Mouse (Mus musculus): ENCODE data around the gene 1700067K01Rik. TPM values are rescaled to one million over a fixed set of nuclear protein-coding genes. Genes with fewer than 3 reads are reported as not detected.
A peak's percentile ranks its signal among the peaks of the same experiment; 100 is the strongest.

Gene 1700067K01Rik
- polyA plus RNA-seq, 1 experiment from 2014 or later, result 0.54 TPM

GRCm38 (mm10) chr8:84029272-84029671, 28.0 kb downstream of the 1700067K01Rik start:
- WGBS, result 78% methylated on average over 5 of the region's 5 CpGs
- Histone ChIP-seq H3K4me1 (replicated peaks) (peaks cover 10% of the 10 kb centered on the region), H3K9me3 (replicated peaks) (no peaks in the 10 kb centered on the region), H3K9ac (no peak overlapping the region), H3K27me3 (replicated peaks) (peaks cover 51% of the 10 kb centered on the region), H3K4me2 (no peak overlapping the region), H3K36me3 (peaks cover 9% of the 10 kb centered on the region; the same call in 1 of the 2 replicates), H3K27ac (ENCODE audit: poor library complexity, severe bottlenecking) (no peak overlapping the region), H3K4me3 (no peak overlapping the region)
- ATAC-seq (ENCODE audit: insufficient number of reproducible peaks, low FRiP score), result no peak

- Histone ChIP-seq H3K9me3 (replicated peaks) (no peaks in the 10 kb centered on the region), H3K9ac (no peak overlapping the region), H3K36me3 (peaks cover 9% of the 10 kb centered on the region; the same call in 1 of the 2 replicates), H3K27me3 (replicated peaks) (peaks cover 30% of the 10 kb centered on the region), H3K27ac (ENCODE audit: poor library complexity, severe bottlenecking) (no peak overlapping the region), H3K4me2 (no peak overlapping the region), H3K4me3 (no peak overlapping the region), H3K4me1 (replicated peaks) (no peaks in the 10 kb centered on the region)
- WGBS, result 78% methylated on average over 4 of the region's 4 CpGs
- no peak for ATAC-seq (ENCODE audit: insufficient number of reproducible peaks, low FRiP score)
These were observed 31.5 kb downstream of the 1700067K01Rik start for GRCm38 (mm10) chr8:84032777-84033176.

- Histone ChIP-seq H3K36me3 (no peaks in the 10 kb centered on the region), H3K9me3 (replicated peaks) (no peaks in the 10 kb centered on the region), H3K4me1 (replicated peaks) (peaks cover 10% of the 10 kb centered on the region), H3K4me2 (no peak overlapping the region), H3K27me3 (replicated peaks) (peaks cover 30% of the 10 kb centered on the region), H3K4me3 (no peak overlapping the region), H3K27ac (ENCODE audit: poor library complexity, severe bottlenecking) (no peak overlapping the region), H3K9ac (no peak overlapping the region)
- 70% methylated on average over 5 of the region's 5 CpGs for WGBS
- ATAC-seq (ENCODE audit: insufficient number of reproducible peaks, low FRiP score), result no peak
These were observed 36.7 kb downstream of the 1700067K01Rik start for GRCm38 (mm10) chr8:84038015-84038414.

- H3K27ac ChIP-seq (ENCODE audit: poor library complexity, severe bottlenecking), result no peak overlapping the region
- ATAC-seq (ENCODE audit: insufficient number of reproducible peaks, low FRiP score), result no peak
- no peaks in the 10 kb centered on the region for H3K36me3 ChIP-seq
- 6% methylated on average over 5 of the region's 5 CpGs for WGBS
- no peaks in the 10 kb centered on the region for H3K9me3 ChIP-seq (replicated peaks)
- no peak overlapping the region for H3K4me3 ChIP-seq
- peaks cover 14% of the 10 kb centered on the region for H3K4me1 ChIP-seq (replicated peaks)
- no peak overlapping the region for H3K9ac ChIP-seq
- H3K4me2 ChIP-seq, result no peak overlapping the region
- H3K27me3 ChIP-seq (replicated peaks), result peaks cover 40% of the 10 kb centered on the region
These were observed 37.7 kb downstream of the 1700067K01Rik start for GRCm38 (mm10) chr8:84039050-84039449.

GRCm38 (mm10) chr8:84042066-84042947, 41.0 kb downstream of the 1700067K01Rik start, which contains the start of gene Il27ra:
Gene Il27ra (minus strand): TSS chr8:84042589.
- Histone ChIP-seq H3K4me1 (replicated peaks) (peaks cover 22% of the 10 kb centered on the region), H3K9me3 (replicated peaks) (0 out of 2 replicates have a peak, but pooled peaks cover 3% of the 10 kb centered on the region), H3K4me2 (peak within 1 kb of the TSS; percentile 83), H3K9ac (peak within 1 kb of the TSS; percentile 70), H3K27me3 (replicated peaks) (peaks cover 51% of the 10 kb centered on the region), H3K4me3 (peak within 1 kb of the TSS; percentile 54), H3K27ac (ENCODE audit: poor library complexity, severe bottlenecking) (no peak within 1 kb of the TSS), H3K36me3 (no peaks in the 10 kb centered on the region)
- 3% methylated on average over 40 of the region's 40 CpGs for WGBS
- peak; percentile 74 for ATAC-seq (ENCODE audit: insufficient number of reproducible peaks, low FRiP score)

GRCm38 (mm10) chr8:84042948-84043342, 41.6 kb downstream of the 1700067K01Rik start:
- H3K27me3 ChIP-seq (replicated peaks), result peaks cover 51% of the 10 kb centered on the region
- H3K9ac ChIP-seq, result peak overlapping the region; percentile 70
- H3K4me2 ChIP-seq, result peak overlapping the region; percentile 83
- peak overlapping the region; percentile 54 for H3K4me3 ChIP-seq
- H3K9me3 ChIP-seq (replicated peaks), result 0 out of 2 replicates have a peak, but pooled peaks cover 3% of the 10 kb centered on the region
- WGBS, result 36% methylated on average over 12 of the region's 12 CpGs
- no peak overlapping the region for H3K27ac ChIP-seq (ENCODE audit: poor library complexity, severe bottlenecking)
- peaks cover 22% of the 10 kb centered on the region for H3K4me1 ChIP-seq (replicated peaks)
- no peak for ATAC-seq (ENCODE audit: insufficient number of reproducible peaks, low FRiP score)
- H3K36me3 ChIP-seq, result no peaks in the 10 kb centered on the region

- 7% methylated on average over 7 of the region's 7 CpGs for WGBS
- H3K27me3 ChIP-seq (replicated peaks), result peaks cover 48% of the 10 kb centered on the region
- H3K36me3 ChIP-seq, result no peaks in the 10 kb centered on the region
- H3K4me3 ChIP-seq, result 0 out of 2 replicates have a peak overlapping the region, but pooled peaks have one; percentile 8
- ATAC-seq (ENCODE audit: insufficient number of reproducible peaks, low FRiP score), result no peak
- peaks cover 22% of the 10 kb centered on the region for H3K4me1 ChIP-seq (replicated peaks)
- 0 out of 2 replicates have a peak, but pooled peaks cover 3% of the 10 kb centered on the region for H3K9me3 ChIP-seq (replicated peaks)
- H3K9ac ChIP-seq, result no peak overlapping the region; the same call in 1 of the 2 replicates
- no peak overlapping the region for H3K27ac ChIP-seq (ENCODE audit: poor library complexity, severe bottlenecking)
- H3K4me2 ChIP-seq, result peak overlapping the region; percentile 51; the same call in 1 of the 2 replicates
These were observed 42.8 kb downstream of the 1700067K01Rik start for GRCm38 (mm10) chr8:84044103-84044502.

GRCm38 (mm10) chr8:84044900-84045299, 43.6 kb downstream of the 1700067K01Rik start, which contains the start of gene Rln3:
Gene Rln3 (minus strand): TSS chr8:84045000.
- ATAC-seq (ENCODE audit: insufficient number of reproducible peaks, low FRiP score), result no peak
- Histone ChIP-seq H3K4me3 (peak within 1 kb of the TSS; percentile 8; the same call in 1 of the 2 replicates), H3K27me3 (replicated peaks) (peaks cover 48% of the 10 kb centered on the region), H3K9ac (no peak within 1 kb of the TSS; the same call in 1 of the 2 replicates), H3K4me2 (peak within 1 kb of the TSS; percentile 51), H3K27ac (ENCODE audit: poor library complexity, severe bottlenecking) (no peak within 1 kb of the TSS), H3K4me1 (replicated peaks) (peaks cover 22% of the 10 kb centered on the region), H3K9me3 (replicated peaks) (0 out of 2 replicates have a peak, but pooled peaks cover 3% of the 10 kb centered on the region), H3K36me3 (no peaks in the 10 kb centered on the region)
- WGBS, result 3% methylated on average over 9 of the region's 9 CpGs

GRCm38 (mm10) chr8:84046505-84046904, 45.2 kb downstream of the 1700067K01Rik start:
- H3K27me3 ChIP-seq (replicated peaks), result peaks cover 40% of the 10 kb centered on the region
- 76% methylated on average over 3 of the region's 3 CpGs for WGBS

GRCm38 (mm10) chr8:84048171-84048570, 46.9 kb downstream of the 1700067K01Rik start:
- Histone ChIP-seq H3K27ac (ENCODE audit: poor library complexity, severe bottlenecking) (no peak overlapping the region), H3K4me3 (no peak overlapping the region), H3K36me3 (no peaks in the 10 kb centered on the region), H3K27me3 (replicated peaks) (peaks cover 28% of the 10 kb centered on the region), H3K4me1 (replicated peaks) (peaks cover 36% of the 10 kb centered on the region), H3K9ac (no peak overlapping the region), H3K4me2 (no peak overlapping the region), H3K9me3 (replicated peaks) (0 out of 2 replicates have a peak, but pooled peaks cover 3% of the 10 kb centered on the region)
- 65% methylated on average over 5 of the region's 5 CpGs for WGBS
- no peak for ATAC-seq (ENCODE audit: insufficient number of reproducible peaks, low FRiP score)

More at GRCm38 (mm10) chr8:84046505-84046904, 45.2 kb downstream of the 1700067K01Rik start:
- no peak overlapping the region for H3K4me2 ChIP-seq
- no peak for ATAC-seq (ENCODE audit: insufficient number of reproducible peaks, low FRiP score)
- H3K36me3 ChIP-seq, result no peaks in the 10 kb centered on the region
- 0 out of 2 replicates have a peak, but pooled peaks cover 3% of the 10 kb centered on the region for H3K9me3 ChIP-seq (replicated peaks)
- no peak overlapping the region for H3K4me3 ChIP-seq
- H3K9ac ChIP-seq, result no peak overlapping the region
- H3K27ac ChIP-seq (ENCODE audit: poor library complexity, severe bottlenecking), result no peak overlapping the region
- H3K4me1 ChIP-seq (replicated peaks), result peaks cover 31% of the 10 kb centered on the region

- no peaks in the 10 kb centered on the region for H3K9me3 ChIP-seq (replicated peaks)
- H3K27ac ChIP-seq (ENCODE audit: poor library complexity, severe bottlenecking), result 0 out of 2 replicates have a peak overlapping the region, but pooled peaks have one; percentile 5
- H3K9ac ChIP-seq, result no peak overlapping the region
- peak; percentile 81 for ATAC-seq (ENCODE audit: insufficient number of reproducible peaks, low FRiP score)
- no peak overlapping the region for H3K4me3 ChIP-seq
- H3K4me2 ChIP-seq, result no peak overlapping the region
- no peaks in the 10 kb centered on the region for H3K36me3 ChIP-seq
- 43% methylated on average over 3 of the region's 3 CpGs for WGBS
- H3K4me1 ChIP-seq (replicated peaks), result peaks cover 25% of the 10 kb centered on the region
- no peaks in the 10 kb centered on the region for H3K27me3 ChIP-seq (replicated peaks)
These were observed 51.4 kb downstream of the 1700067K01Rik start for GRCm38 (mm10) chr8:84052746-84053145.

Measured in heart, embryonic 12.5 days (tissue).